Mouse (Mus musculus) liver, adult (tissue): ENCODE data around the gene Klhdc8b.

Experiments used
- GATA4 ChIP-seq: IDR thresholded peaks from 2 replicates; pipeline ENCODE4 v1.6.1; 2014; ENCODE audit warnings: mild to moderate bottlenecking, low read length; ENCODE audit not compliant: insufficient replicate concordance

The Klhdc8b gene

GRCm38 (mm10) chr9:108488403-108488802 is 27.0 kb upstream of the Klhdc8b start:
- no peak for TF ChIP-seq GATA4

DNA sequence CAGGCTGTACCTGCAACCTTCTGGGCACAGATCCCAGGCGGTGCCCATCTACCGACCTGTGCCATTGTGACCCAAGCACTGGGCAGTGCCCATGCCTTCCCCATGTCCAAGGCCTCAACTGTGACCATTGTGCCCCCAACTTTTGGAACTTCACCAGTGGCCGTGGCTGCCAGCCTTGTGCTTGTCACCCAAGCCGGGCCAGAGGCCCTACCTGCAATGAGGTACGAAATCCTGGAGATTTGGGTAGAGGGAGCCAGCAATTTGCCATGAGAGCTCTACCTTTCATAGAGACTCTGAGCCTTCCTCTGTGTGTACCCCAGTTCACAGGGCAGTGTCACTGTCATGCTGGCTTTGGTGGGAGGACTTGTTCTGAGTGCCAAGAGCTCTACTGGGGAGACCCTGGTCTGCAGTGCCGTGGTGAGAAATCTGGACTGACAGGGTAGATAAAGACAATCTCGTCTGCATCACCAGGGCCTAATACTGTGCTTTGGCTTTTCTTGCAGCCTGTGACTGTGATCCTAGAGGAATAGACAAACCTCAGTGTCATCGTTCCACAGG is 25.7 kb upstream of the Klhdc8b start:
- TF ChIP-seq GATA4, result no peak

GRCm38 (mm10) chr9:108485301-108485875 is 24.0 kb upstream of the Klhdc8b start:
- TF ChIP-seq GATA4, result no peak

GRCm38 (mm10) chr9:108484021-108484420 is 22.6 kb upstream of the Klhdc8b start:
- no peak for TF ChIP-seq GATA4

DNA sequence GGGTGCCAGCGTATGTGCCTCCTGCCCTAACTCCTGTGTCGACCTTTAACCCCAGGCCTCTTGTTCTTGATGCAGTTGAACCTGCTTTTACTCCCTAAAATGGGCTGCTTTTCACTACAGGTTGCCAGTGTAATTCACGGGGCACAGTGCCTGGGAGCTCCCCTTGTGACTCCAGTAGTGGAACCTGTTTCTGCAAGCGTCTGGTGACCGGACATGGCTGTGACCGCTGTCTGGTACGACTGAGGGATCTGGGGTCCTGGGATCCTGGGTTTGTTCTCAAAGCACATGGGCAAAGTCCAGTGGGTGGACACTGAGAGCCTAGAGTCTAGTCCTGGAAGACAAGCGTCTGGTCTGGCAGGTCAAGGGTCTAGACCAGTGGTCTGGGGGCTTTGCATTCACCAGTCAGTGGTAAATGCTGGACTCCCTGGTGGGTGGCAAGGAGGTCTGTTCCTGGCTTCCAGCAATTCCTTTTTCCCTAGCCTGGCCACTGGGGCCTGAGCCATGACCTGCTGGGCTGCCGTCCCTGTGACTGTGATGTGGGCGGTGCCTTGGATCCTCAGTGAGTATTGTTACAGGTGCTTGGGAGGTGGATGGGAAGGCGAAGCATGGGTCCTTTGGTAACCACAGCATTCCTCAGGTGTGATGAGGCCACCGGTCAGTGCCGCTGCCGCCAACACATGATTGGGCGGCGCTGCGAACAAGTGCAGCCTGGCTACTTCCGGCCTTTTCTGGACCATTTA is 21.8 kb upstream of the Klhdc8b start:
- TF ChIP-seq GATA4, result no peak

GRCm38 (mm10) chr9:108481520-108482210 is 20.3 kb upstream of the Klhdc8b start:
- no peak for TF ChIP-seq GATA4

GRCm38 (mm10) chr9:108480813-108481519 is 19.6 kb upstream of the Klhdc8b start:
- no peak for TF ChIP-seq GATA4

- no peak for TF ChIP-seq GATA4
Measured at GRCm38 (mm10) chr9:108479721-108480351, 18.5 kb upstream of the Klhdc8b start, which contains the start of gene Lamb2. Lamb2 (plus strand) TSS chr9:108479736.

DNA sequence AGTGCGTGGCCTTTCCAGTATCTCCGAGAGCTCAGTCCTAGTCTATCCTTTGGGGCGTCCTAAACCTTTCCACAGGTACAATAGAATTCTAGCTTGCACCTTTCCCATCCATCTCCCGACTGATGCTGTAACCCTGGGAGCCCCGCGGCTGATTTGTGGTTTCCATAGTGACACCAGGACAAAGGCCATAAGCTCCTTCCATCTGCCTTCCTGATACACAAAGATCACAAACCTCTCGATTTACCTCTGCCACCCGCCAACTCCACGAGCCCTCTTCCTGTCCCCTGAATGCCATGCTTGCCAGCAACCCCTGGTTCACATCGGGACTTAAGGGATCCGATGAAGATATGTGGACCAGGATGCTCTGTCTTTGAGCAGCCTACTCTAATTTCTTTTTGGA is 17.9 kb upstream of the Klhdc8b start:
- TF ChIP-seq GATA4, result no peak

DNA sequence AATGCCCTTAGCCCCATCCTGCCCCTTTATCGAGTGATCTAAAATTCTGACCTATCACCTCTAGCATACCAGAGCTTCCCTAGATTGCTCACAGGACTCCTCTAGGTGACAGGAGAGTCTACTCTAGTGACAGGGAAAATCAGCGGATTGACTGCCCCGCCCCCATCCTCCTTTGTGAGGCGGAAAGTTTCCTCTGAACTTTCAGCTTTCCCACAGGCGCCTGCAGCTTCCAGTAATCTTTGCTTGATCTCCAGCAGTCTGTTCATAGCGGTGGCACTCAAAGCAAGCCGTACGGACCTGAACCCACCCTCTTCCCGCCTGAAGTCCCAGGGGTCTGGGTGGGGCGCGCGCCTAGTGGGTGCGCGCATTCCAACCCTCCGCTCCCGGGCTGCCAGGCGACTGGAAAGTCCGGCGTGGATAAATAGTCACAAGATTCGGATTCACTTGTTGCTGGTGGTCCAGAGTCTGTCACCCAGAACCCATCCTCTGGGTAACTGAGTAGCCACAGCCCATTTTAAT is 17.3 kb upstream of the Klhdc8b start:
- peak; percentile 26; the same call in 1 of the 2 replicates for TF ChIP-seq GATA4

- no peak for TF ChIP-seq GATA4
Measured at GRCm38 (mm10) chr9:108474528-108474927, 13.1 kb upstream of the Klhdc8b start.

DNA sequence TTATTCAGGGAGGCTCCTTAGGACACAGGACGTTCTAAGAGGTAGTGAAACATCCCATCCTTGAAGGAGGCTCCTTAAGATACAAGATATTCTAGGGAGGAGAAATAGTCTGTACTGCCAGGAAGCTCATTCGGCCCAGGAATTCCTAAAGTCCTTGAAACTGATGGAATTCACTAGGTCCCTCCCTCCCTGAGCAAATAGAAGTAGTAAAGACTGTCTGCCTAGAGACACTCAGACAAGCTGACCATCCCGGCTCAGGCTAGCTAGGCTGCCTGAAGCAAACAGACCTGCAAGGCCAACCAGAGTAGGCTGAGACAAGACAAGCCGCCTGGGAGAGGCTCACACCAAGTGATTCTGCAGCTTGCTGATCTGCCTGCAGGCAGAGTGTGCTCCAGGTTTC is 8.5 kb upstream of the Klhdc8b start:
- no peak for TF ChIP-seq GATA4

GRCm38 (mm10) chr9:108469430-108469829 is 8.0 kb upstream of the Klhdc8b start:
- TF ChIP-seq GATA4, result no peak

DNA sequence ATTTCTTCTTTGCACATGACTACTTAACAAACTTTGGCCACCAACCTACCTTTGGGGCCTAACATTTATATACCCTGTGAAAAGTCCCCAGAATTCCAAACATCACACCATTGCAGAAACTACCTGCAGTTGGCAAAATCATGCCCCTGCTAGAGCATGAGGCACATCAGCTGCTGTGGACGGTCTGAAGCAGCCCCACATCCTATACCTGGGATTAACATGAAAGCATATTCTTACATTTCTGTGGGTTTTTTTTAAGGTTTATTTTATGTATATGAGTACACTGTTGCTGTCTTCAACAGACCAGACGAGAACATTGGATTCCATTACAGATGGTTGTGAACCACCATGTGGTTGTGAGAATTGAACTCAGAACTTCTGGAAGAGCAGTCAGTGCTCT is 4.8 kb upstream of the Klhdc8b start:
- TF ChIP-seq GATA4, result no peak
